Comparison of ENCODE assay signal across 20 mouse cellular contexts in genomic region chr7:73819366-73819765, GRCm38 (mm10).
DNase-seq lines count a peak whose midpoint lies in the region; ATAC-seq and TF ChIP-seq lines count a peak whose summit lies in the region.
"Had no signal": no experiment of that assay in that cellular context is flagged by ENCODE, and none has a peak within 500 bp of the region (broad histone marks: within the 10 kb centered on the region; RNA-seq: fewer than 3 reads in every experiment).

No protein-coding gene starts in this region.

- no peaks in the 10 kb centered on the region for H3K4me1 ChIP-seq in heart, postnatal 0 days (ENCODE audit: control insufficient read depth, insufficient read depth)
- H3K4me1 ChIP-seq in lung, embryonic 14.5 days (ENCODE audit: insufficient read depth): no peaks in the 10 kb centered on the region
- H3K4me1 ChIP-seq in lung, adult 2 months (ENCODE audit: control insufficient read depth, insufficient read depth, low read length): no peaks in the 10 kb centered on the region
- H3K4me1 ChIP-seq in E14TG2a.4 (replicated peaks; ENCODE audit: low read depth, low read length): no peaks in the 10 kb centered on the region
- H3K4me1 ChIP-seq: heart, embryonic 15.5 days; hindbrain, embryonic 12.5 days; limb, embryonic 15.5 days; neural tube, embryonic 15.5 days had no signal

- no peak for ATAC-seq in heart, postnatal 0 days (ENCODE audit: insufficient read depth, low read depth)
- no peak for ATAC-seq in lung, embryonic 14.5 days (ENCODE audit: insufficient read depth)
- ATAC-seq in erythroblast, adult 5-6 weeks (replicated peaks; ENCODE audit: low FRiP score, poor library complexity, severe bottlenecking): no peak

- WGBS in heart, postnatal 0 days: 69% methylated on average over 17 of the region's 17 CpGs
- 76% methylated on average over 17 of the region's 17 CpGs for WGBS in lung, embryonic 14.5 days
- WGBS in lung, adult 2 months: 75% methylated on average over 17 of the region's 17 CpGs

- H3K36me3 ChIP-seq in heart, postnatal 0 days (replicated peaks; ENCODE audit: control insufficient read depth, insufficient read depth, low read length): no peaks in the 10 kb centered on the region
- no peaks in the 10 kb centered on the region for H3K36me3 ChIP-seq in lung, embryonic 14.5 days (ENCODE audit: insufficient read depth)
- no peaks in the 10 kb centered on the region for H3K36me3 ChIP-seq in E14TG2a.4 (ENCODE audit: insufficient read depth, low read length)
- H3K36me3 ChIP-seq: forebrain, embryonic 10.5 days; heart, embryonic 15.5 days; hindbrain, embryonic 12.5 days; limb, embryonic 15.5 days; neural tube, embryonic 15.5 days had no signal

- no peak overlapping the region for H3K4me2 ChIP-seq in heart, postnatal 0 days (ENCODE audit: low read depth, low read length)
- no peak overlapping the region for H3K4me2 ChIP-seq in lung, embryonic 14.5 days
- H3K4me2 ChIP-seq: heart, embryonic 15.5 days; hindbrain, embryonic 12.5 days; limb, embryonic 15.5 days; neural tube, embryonic 15.5 days had no signal

- no peak overlapping the region for H3K27ac ChIP-seq in heart, postnatal 0 days (ENCODE audit: low read depth)
- no peak overlapping the region for H3K27ac ChIP-seq in lung, embryonic 14.5 days (ENCODE audit: low read depth)
- H3K27ac ChIP-seq: heart, embryonic 15.5 days; hindbrain, embryonic 12.5 days; limb, embryonic 15.5 days; neural tube, embryonic 15.5 days had no signal

- no peak for TF ChIP-seq POLR2A in lung, adult 2 months (IDR thresholded peaks at IDR 0.05; ENCODE audit: borderline replicate concordance, extremely low read depth, low read depth, low read length)
- no peak for TF ChIP-seq POLR2A in brain, embryonic 14.5 days (IDR thresholded peaks at IDR 0.05; ENCODE audit: borderline replicate concordance, extremely low read depth, insufficient read depth, insufficient read length, poor library complexity, severe bottlenecking)

- H3K9ac ChIP-seq in heart, postnatal 0 days (replicated peaks; ENCODE audit: low read depth, low read length): no peak overlapping the region
- no peak overlapping the region for H3K9ac ChIP-seq in lung, embryonic 14.5 days
- H3K9ac ChIP-seq: heart, embryonic 15.5 days; hindbrain, embryonic 12.5 days; limb, embryonic 15.5 days; neural tube, embryonic 15.5 days had no signal

- TF ChIP-seq CTCF in heart, postnatal 0 days (IDR thresholded peaks at IDR 0.05; ENCODE audit: low read depth): peak; percentile 12; the same call in 1 of the 2 replicates
- peak; percentile 52 for TF ChIP-seq CTCF in lung, embryonic 14.5 days (IDR thresholded peaks at IDR 0.05; ENCODE audit: low read depth)
- no peak for TF ChIP-seq CTCF in lung, adult 2 months (IDR thresholded peaks at IDR 0.05; ENCODE audit: insufficient read depth, low read length)
- peak; percentile 52 for TF ChIP-seq CTCF in E14TG2a.4 (conservative IDR thresholded peaks at IDR 0.05; ENCODE audit: low read length)
- peak; percentile 35; the same call in 1 of the 2 replicates for TF ChIP-seq CTCF in brain, embryonic 14.5 days (IDR thresholded peaks at IDR 0.05; ENCODE audit: borderline replicate concordance, extremely low read depth, insufficient read depth, insufficient read length)

- H3K4me3 ChIP-seq in heart, postnatal 0 days (ENCODE audit: low read depth, low read length): no peak overlapping the region
- no peak overlapping the region for H3K4me3 ChIP-seq in lung, embryonic 14.5 days (ENCODE audit: low read depth, low read length)
- no peak overlapping the region for H3K4me3 ChIP-seq in lung, adult 2 months (replicated peaks; ENCODE audit: extremely low read depth, low read depth, low read length)
- H3K4me3 ChIP-seq in E14TG2a.4 (replicated peaks; ENCODE audit: low read length): no peak overlapping the region
- H3K4me3 ChIP-seq: forebrain, embryonic 10.5 days; heart, embryonic 15.5 days; hindbrain, embryonic 12.5 days; limb, embryonic 15.5 days; neural tube, embryonic 15.5 days had no signal

- no peak for TF ChIP-seq EP300 in heart, postnatal 0 days (IDR thresholded peaks at IDR 0.05; ENCODE audit: low read depth)

- H3K27me3 ChIP-seq in heart, postnatal 0 days (ENCODE audit: control insufficient read depth, insufficient read depth, low read length): no peaks in the 10 kb centered on the region
- no peaks in the 10 kb centered on the region for H3K27me3 ChIP-seq in lung, embryonic 14.5 days (ENCODE audit: insufficient read depth, low read length)
- peaks cover 19% of the 10 kb centered on the region for H3K27me3 ChIP-seq in E14TG2a.4 (ENCODE audit: insufficient read depth, low read length)
- H3K27me3 ChIP-seq: heart, embryonic 15.5 days; hindbrain, embryonic 12.5 days; limb, embryonic 15.5 days; neural tube, embryonic 15.5 days had no signal

- no peak for DNase-seq in heart, postnatal 0 days (ENCODE audit: low spot score)
- no peak for DNase-seq in heart, postnatal 4 days
- DNase-seq in lung, embryonic 14.5 days: peak; percentile 14
- no peak for DNase-seq in lung, adult 2 months
- no peak for DNase-seq in brain, embryonic 14.5 days (ENCODE audit: low read depth)
- DNase-seq in urinary bladder, postnatal 4 days (ENCODE audit: low spot score in 2 of 2): no peak
- DNase-seq: cerebellum, postnatal 25 days; heart, adult 11 months; kidney, adult 18-20 months; kidney, postnatal 36 days; layer of hippocampus, postnatal 36 days; lung, postnatal 10 days; thymus, adult 18-20 months had no signal

- H3K9me3 ChIP-seq in heart, postnatal 0 days (replicated peaks; ENCODE audit: control insufficient read depth, low read length): no peaks in the 10 kb centered on the region
- H3K9me3 ChIP-seq in lung, embryonic 14.5 days (ENCODE audit: low read depth, low read length): no peaks in the 10 kb centered on the region
- no peaks in the 10 kb centered on the region for H3K9me3 ChIP-seq in E14TG2a.4 (ENCODE audit: low read length)
- H3K9me3 ChIP-seq: forebrain, embryonic 10.5 days; heart, embryonic 15.5 days; hindbrain, embryonic 12.5 days; limb, embryonic 15.5 days; neural tube, embryonic 15.5 days had no signal
